Mouse (Mus musculus): ENCODE data around the gene Strn.
"Not testable (repeated sequence)": the region's sequence is repeated elsewhere in the genome, so short reads cannot be mapped to it uniquely, and the experiment has no call there.

The Strn gene

DNA sequence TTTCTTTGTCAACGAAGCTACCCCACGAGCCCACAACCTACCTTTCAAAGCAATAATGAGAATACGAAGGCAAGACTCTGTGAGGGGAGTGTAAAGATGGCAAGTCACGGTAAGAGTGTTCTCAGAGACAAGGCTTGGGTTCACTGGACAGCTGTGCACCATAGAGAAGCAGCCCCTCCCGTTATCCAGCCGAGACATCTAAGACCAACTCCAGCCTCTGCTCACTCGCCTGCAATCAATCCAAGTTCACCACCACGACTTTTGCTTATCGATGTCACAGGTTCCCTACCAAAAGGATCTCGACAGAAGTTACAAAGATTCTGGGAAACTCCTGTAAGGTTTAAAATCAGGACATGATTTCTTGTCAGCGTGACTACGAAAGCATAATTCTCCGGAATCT lies 17.9 kb downstream of the Strn start:
- in situ Hi-C loops (cut with MboI; ENCODE audit: low sequenced_read_pairs): no loop called here

DNA sequence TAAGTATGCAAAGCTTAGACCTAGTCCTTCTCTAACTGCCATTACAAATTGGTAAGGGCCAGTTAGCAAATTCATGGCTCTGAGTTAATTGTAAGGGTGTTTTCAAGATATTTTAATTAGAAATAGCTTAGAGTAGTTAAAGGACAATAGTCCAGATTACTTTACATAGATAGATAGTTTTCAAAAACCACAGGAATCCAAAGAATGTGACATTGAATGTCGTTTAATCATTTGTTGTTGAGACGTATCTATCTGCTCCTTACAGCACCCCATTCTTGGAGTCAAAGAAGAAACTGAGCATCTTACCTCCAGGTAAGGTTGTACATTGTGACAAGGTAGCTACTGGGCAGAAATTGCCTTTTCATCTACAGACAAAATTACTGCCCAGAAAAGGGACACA lies 26.7 kb downstream of the Strn start:
- in situ Hi-C loops (cut with MboI; ENCODE audit: low sequenced_read_pairs): no loop called here

DNA sequence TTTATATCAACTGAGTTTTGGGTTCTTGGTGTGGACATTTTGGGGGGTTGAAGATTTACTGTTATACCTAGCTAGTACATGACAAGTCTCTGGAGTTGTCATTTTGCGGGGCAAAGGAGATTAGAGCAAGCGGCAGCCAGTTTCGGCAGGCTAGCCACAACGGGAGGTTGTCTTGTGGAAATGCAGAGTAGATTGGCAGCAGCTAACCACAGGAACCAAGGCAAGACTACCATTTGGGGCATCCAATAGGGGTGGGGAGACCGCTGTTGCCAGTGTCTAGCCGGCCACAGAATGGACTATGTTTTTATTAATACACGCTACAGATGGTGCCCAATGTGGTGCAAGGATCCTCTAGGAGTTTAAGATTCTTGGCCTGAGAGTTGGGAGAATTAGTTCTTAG lies 28.6 kb downstream of the Strn start:
- in situ Hi-C loops (cut with MboI; ENCODE audit: low sequenced_read_pairs): no loop called here

DNA sequence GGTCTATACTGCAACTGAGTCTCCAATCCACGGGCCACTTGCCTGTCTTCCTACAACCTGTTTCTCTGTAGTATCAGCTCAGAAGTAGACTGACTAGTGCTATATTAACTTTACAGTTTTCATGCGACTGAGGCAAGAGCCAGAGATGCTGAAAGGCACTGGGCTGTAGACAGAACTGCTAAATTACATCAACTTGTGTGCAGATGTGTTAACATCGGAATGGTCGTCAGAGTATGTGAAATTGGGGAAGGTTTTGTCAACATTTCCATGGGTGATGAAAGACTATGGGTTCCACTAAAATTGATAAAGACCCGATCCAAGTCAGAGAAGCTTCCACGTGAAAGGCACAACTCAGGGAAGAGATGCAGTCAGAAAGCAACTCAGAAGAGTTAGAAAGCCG lies 34.0 kb downstream of the Strn start:
- in situ Hi-C loops (cut with MboI; ENCODE audit: low sequenced_read_pairs): no loop called here

DNA sequence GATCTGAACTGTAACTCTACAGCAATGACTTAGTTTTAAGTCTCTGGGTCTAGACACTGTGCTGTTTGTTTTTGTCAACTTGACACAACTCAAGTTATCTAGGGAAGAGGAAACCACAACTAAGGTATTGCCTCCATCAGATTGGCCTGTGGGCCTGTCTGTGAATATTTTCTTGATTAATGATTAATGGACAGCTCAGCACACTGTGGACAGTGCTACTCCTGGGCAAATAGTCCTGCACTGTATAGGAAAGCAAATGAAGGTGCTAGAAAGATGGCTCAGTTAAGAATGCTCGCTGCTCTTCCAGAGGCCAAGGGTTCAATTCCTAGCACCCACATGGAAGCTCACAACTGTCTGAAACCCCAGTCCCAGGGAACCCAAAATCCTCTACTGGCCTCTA lies 38.0 kb downstream of the Strn start:
- in situ Hi-C loops (cut with MboI; ENCODE audit: low sequenced_read_pairs): no loop called here

DNA sequence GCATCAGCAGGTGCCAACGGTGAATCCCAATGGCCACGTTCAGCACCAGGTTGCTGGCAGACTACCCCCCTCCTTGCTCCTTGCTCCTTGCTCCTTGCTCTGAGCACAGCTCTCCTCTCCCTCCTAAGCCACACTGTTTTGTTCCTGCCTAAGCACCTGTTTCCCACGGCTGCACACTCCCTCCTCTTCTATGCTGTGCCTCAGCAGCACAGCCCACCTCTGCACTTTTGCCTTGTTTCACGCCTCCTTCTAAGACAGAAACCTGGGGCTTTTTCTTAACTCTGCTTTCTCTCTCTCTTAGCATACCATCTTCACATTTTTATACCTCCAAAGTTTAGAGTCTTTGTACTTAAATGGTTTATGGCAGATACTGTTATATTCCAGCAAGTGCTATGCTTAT lies 39.5 kb downstream of the Strn start:
- in situ Hi-C loops (cut with MboI; ENCODE audit: low sequenced_read_pairs): no loop called here

DNA sequence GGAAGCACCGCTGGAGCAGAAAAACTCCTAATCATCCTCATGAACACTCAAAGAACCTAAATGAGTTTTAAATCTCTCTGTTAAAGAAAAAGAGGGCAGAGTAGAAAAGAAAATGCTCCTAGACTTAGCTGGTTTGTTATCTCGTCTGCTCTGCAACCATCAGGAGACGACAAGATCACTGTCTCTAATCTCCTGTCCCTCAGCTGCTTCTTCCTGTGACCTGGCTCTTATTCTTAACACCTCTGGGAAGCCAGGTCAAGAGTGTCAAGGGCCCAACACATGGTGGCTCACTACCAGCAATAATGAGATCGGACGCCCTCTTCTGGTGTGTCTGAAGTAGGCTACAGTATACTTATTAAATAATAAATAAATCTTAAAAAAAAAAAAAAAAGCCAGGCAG lies 40.1 kb downstream of the Strn start:
- in situ Hi-C loops (cut with MboI; ENCODE audit: low sequenced_read_pairs): no loop called here

DNA sequence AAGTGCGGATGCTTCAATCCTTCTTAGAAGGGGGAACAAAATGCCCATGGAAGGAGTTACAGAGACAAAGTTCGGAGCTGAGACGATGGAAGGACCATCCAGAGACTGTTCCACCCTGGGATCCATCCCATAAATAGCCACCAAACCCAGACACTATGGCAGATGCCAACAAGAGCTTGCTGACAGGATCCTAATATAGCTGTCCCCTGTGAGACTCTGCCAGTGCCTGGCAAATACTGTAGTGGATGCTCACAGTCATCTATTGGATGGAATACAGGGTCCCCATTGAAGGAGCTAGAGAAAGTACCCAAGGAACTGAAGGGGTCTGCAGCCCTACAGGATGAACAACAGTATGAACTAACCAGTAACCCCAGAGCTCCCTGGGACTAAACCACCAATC lies 47.8 kb downstream of the Strn start:
- in situ Hi-C loops (cut with MboI; ENCODE audit: low sequenced_read_pairs): not testable (repeated sequence)

DNA sequence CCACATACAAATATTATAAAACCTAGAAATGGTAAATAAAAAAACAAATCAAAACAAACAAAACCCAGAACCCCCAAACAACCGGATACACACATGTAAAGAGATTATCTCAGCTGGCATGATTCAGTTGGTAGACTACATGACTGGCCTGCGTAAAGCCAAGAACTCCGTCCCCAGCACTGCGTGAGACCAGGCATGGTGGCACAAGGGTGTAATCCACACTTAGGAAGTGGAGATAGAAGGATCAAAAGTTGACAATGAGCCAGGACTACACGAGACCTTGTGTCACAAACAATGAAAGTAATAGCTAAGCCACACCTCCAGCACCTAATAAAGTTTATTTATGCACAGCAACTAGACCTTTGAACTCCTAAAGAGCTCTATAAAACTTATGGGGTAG lies 49.0 kb downstream of the Strn start:
- in situ Hi-C loops (cut with MboI; ENCODE audit: low sequenced_read_pairs): no loop called here

DNA sequence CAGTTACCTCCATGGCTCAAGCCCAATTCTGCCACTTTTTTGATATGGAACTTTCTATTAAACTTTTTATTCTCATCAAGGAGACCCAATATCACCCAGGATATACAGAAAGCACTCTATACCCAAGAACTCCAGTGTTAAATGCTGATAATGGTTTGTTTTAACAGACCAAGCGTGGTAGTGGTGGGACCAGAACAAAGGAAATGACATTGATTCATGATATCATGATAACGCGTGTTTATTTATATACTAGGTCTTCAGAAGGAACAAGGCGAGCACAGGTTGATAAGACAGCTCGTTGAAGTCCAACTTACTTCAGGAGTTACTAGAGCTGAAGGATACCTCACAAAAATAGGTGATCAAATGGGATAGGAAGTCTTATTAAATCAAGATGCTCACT lies 52.0 kb downstream of the Strn start:
- in situ Hi-C loops (cut with MboI; ENCODE audit: low sequenced_read_pairs): no loop called here

DNA sequence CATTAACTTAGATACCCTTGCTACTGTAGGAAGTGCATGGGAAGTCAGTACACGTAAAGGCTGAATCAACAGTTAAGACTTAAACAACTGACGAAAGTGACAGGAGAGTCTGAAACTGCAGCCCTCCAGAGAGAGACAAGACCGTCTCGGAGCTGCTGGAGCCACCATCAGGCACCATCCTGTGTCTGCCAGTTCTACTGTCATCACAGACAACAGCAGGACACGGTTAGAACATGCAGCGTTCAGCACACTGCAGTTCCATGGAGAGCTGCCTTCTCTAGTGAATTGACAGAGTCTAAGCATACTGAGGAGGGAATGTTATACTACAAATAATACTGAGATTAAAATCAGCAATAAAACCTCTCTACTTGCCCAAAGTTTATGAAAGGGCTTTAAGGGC lies 54.6 kb downstream of the Strn start:
- in situ Hi-C loops (cut with MboI; ENCODE audit: low sequenced_read_pairs): no loop called here

DNA sequence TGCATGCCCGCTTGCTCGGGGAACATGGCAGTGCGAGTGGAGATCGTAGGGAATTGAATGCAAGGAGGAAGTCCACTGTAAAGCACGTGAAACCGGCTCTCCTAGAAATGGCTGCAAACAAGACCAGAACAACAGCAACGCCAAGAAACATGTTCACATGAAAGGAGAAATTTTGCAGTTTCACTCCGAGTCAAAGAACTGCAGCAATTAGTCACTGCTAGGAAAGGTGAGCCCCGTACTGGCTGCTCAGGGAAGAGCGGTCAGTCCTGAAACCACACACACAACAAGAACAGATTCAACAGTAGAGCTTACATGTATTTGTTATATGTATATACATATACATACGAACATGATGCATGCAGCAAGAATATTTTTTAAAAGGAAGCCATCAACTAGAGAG lies 57.5 kb downstream of the Strn start:
- in situ Hi-C loops (cut with MboI; ENCODE audit: low sequenced_read_pairs): no loop called here

DNA sequence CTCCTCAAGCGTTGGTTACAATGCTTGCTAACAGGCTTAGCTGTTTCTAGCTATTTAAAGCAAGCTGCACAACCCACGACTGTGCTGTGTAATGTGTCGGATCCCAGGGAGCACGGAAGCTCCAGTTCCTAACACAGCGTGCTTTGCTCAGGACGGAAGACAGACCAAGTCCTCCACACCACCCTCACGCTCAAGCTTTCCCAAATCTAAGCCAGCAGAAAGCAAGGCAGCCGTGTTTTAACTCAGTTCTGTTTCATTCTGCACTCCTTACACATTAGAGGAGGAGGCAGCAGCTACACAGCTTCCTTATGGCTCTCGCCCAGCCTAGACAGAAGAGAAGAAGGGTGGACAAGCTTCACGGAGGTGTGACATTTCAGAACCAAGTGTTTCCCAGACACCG lies 60.2 kb downstream of the Strn start:
- in situ Hi-C loops (cut with MboI; ENCODE audit: low sequenced_read_pairs): no loop called here

DNA sequence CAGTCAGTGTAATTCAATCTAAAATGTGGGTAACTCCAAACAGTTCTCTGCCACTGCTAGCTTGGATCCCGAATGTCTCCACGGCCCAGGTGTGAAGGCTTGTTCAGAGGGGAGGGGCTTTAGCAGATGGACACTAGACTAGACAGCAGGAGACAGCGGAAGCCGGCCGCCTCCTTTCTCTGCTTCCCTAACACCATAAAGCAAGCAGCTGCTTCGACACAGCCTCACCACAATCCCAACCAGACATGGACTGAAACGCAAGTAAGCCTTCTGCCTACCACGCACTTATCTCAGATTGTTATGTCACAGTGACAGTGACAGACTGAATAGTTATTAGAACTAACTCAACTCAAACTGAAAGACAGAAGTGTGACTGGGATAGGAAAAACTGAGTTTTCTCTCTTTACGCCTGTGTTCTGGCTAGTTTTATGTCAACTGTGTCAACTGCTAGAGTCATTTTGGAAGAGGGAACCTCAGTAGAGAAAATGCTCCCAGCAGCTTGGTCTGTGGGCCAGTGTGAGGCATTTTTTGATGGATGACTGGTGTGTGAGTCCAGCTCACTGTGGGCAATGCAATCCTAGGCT lies 71.9 kb downstream of the Strn start:
- in situ Hi-C loops (cut with MboI; ENCODE audit: low sequenced_read_pairs): no loop called here

DNA sequence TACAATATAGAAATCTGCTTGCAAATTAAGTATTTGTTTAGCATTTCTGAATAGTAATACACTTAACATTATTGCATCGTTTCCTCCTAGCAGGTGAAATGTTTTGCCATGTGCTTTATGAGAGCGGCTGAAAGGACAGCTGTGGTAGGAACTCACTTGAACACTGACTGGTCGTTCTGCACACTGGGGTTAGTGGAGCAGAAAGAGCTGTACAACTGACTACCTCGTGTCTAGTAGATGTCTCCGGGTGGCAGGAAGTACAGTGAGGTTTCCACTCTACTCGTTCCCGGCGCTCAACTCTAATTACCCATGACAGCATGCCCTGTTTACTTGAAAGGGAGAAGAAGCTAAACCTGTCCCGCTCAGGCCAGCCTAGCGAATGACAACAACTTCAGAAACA lies 82.2 kb downstream of the Strn start:
- in situ Hi-C loops (cut with MboI; ENCODE audit: low sequenced_read_pairs): no loop called here

DNA sequence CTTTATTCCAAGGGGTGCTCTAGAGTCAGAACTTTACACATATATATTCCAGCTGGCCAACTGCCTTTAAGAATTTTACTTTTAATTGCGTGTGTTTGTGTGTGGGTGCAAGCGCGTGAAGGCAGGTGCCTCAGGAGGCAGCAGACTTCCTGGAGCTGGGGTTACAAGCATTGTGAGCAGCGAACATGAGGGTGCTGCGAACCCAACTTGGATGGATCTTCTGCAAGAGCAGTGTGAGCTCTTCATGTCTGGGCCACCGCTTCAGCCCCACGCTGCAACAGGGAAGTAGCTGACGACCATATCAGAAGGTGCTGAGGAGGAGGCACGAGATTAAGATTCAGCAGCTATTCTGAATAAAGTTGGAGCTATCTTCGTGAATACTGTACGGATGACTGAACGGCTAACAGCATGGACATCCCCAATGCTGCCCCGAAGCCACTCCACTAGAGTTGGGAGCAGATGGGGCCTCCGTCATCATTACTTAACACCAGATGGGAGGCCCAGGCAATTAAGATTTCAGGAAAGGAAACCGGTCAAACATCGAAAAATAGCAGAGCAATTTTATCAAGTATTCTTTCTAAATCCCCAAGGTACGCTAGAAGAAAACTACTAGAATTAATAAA lies 93.0 kb downstream of the Strn start:
- in situ Hi-C loops (cut with MboI; ENCODE audit: low sequenced_read_pairs): no loop called here

DNA sequence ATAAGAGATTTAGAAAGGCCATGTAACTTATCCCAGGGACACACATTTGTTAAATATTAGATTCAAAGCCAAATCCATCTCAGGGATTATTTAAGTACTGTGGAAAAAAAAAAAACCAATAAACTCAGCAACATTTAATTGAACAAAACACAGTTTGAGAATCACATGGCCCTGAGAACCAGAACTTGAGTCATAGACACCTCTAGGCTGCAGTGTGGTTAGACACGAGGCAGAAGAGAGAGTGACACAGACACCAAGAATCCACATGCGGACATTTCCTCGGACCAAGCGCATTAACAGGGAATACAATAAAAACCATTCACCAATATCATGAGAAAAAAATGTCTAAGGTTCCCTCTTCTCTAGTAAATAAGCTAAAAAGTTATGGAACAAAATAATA lies 94.7 kb downstream of the Strn start:
- in situ Hi-C loops (cut with MboI; ENCODE audit: low sequenced_read_pairs): no loop called here

DNA sequence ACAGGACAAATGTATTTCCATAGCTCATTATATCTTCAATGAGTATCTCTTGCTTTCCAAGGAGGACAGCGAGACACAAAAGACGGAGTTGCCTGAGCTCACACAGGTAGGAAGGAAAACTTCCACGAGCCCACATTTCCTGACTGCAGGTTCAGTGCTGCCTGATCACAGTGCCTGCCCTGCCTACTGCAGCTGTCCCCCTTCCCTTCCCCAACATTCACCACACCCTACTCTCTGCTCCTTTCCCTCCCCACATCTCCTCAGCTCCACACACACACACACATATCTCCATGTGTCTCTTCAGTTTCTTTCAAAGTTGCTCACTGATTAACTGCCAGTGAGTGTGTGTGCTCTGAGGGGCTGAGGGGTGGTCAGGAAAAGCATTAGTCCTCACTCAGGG lies 96.6 kb downstream of the Strn start:
- in situ Hi-C loops (cut with MboI; ENCODE audit: low sequenced_read_pairs): no loop called here

DNA sequence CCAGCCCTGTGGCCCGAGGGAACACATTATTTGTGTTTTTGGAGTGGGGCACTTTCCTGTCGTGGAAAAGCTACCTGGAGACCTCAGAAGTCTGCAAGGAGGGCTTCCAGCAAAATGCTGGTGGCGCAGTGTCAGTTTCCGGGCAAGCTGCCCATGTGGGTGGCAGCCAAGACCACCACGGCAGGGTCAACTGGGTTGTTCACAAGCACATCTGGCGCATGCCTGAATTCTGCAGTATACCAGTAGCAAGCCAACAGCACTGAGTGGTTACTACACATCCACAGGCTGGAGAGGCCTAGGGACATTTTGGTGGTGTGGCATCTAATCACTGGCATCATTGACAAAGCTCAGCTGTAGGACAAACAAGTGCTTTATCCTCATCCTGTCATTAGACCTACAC lies 97.9 kb downstream of the Strn start:
- in situ Hi-C loops (cut with MboI; ENCODE audit: low sequenced_read_pairs): no loop called here

DNA sequence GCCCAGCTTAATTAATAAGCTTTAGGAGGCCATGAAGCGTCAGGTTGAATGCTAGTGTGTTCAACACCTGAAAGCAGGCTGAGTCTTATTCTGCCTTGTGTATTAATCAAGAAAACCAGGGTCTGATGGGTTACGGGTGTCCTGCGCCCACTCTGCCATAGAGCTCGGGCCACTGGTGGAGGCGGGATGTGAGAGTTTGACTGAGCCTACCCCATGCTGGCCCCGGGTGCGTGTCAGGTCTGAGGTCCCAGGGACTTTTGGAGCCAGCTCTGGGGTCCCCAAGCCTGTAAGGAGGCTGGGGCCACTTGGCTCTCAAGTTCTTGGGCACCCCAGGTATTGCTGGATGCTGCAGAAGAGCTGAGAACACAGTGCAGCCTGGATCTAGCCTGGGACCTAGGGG lies 99.9 kb downstream of the Strn start:
- in situ Hi-C loops (cut with MboI; ENCODE audit: low sequenced_read_pairs): no loop called here

DNA sequence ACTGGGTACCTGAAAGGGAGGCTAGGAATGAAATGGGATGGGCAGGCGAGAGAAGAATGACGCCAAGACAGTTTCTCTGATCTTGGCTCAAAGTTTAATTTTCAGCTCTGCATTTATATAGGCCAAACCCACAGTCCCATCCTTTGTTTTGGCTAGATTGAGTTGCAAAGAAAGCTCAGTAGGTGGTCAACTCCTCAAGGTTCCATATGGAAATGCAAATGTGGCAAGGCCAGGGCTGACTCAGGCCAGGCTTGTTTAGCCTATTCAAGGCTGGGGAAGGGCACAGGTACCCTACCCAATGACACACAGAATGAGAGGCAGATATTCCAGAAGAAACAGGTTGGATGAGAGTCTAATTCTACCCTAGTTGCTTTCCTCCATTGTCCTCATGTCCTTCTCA lies 101.4 kb downstream of the Strn start:
- in situ Hi-C loops (cut with MboI; ENCODE audit: low sequenced_read_pairs): no loop called here

DNA sequence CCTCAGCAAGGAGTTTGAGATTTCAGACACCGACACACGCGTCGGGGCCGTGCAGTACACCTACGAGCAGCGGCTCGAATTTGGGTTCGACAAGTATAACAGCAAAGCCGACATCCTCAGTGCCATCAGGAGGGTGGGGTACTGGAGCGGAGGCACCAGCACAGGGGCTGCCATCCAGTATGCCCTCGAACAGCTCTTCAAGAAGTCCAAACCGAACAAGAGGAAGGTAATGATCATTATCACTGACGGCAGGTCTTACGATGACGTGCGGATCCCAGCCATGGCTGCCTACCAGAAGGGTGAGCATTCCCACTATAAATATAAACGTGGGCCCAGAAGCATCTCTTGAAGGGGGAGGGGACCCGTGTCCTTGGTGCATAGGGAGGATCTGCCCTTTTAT lies 112.1 kb downstream of the Strn start:
- in situ Hi-C loops (cut with MboI; ENCODE audit: low sequenced_read_pairs): no loop called here

DNA sequence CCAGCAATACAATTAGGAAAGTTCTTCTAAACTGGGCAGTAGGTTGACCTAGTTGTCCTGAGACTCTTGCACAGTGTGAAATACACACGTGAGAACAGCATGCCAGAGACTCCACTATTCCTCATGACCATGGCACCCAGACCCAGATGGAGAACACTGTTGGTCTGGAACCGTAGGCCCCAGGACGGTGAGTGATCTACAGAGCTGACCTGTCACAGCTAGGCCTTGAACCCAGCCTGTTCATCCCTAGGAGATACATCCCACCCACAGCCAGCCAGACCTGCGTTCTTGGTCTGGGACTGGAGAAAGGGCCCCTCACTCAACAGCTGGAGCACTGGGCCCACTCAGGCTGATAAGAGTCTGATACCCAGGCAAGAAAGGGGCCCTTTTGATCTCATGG lies 115.1 kb downstream of the Strn start:
- in situ Hi-C loops (cut with MboI; ENCODE audit: low sequenced_read_pairs): no loop called here
